Mouse (Mus musculus) kidney, postnatal 0 days (tissue): ENCODE measurements around the gene Cbfa2t2. TPM values are rescaled to one million over a fixed set of nuclear protein-coding genes. Genes with fewer than 3 reads are reported as not detected.

Experiments
- ATAC-seq: fragments of 200-750 bp; cut with Nextera tagmentation; replicated peaks from 2 replicates; pipeline ENCODE4 v1.8.0; 2017; ENCODE audit warnings: low read depth, moderate number of reproducible peaks, moderate TSS enrichment, moderate library complexity; ENCODE audit not compliant: low FRiP score
- DNase-seq: peaks from one replicate; pipeline ENCODE4 v3.0.0-alpha.2; 2016; ENCODE audit warnings: low spot score
- H3K27ac ChIP-seq: fragments of 300-500 bp; sonication (generic); 2 replicates; pipeline ENCODE4 v1.5.1; 2014; ENCODE audit warnings: mild to moderate bottlenecking
- H3K27me3 ChIP-seq: fragments of 300-500 bp; sonication (generic); 2 replicates; pipeline ENCODE4 v1.6.1; 2014; ENCODE audit warnings: low read length, mixed read lengths; ENCODE audit not compliant: insufficient read depth
- H3K36me3 ChIP-seq: fragments of 300-500 bp; sonication (generic); 2 replicates; pipeline ENCODE4 v1.6.1; 2014; ENCODE audit warnings: low read length, mixed read lengths; ENCODE audit not compliant: insufficient read depth
- H3K4me1 ChIP-seq: fragments of 300-500 bp; sonication (generic); replicated peaks from 2 replicates; pipeline ENCODE4 v1.6.1; 2014; ENCODE audit warnings: antibody characterized with exemption, low read length, mixed read lengths; ENCODE audit not compliant: insufficient read depth
- H3K4me2 ChIP-seq: fragments of 300-500 bp; sonication (generic); 2 replicates; pipeline ENCODE4 v1.6.1; 2014; ENCODE audit warnings: mild to moderate bottlenecking, low read length, moderate library complexity, mixed read lengths
- H3K4me3 ChIP-seq: fragments of 300-500 bp; sonication (generic); replicated peaks from 2 replicates; pipeline ENCODE4 v1.5.1; 2014; ENCODE audit warnings: low read depth, low read length
- H3K9ac ChIP-seq: fragments of 300-500 bp; sonication (generic); 2 replicates; pipeline ENCODE4 v1.6.1; 2014; ENCODE audit warnings: low read depth, low read length
- H3K9me3 ChIP-seq: fragments of 300-500 bp; sonication (generic); replicated peaks from 2 replicates; pipeline ENCODE4 v1.6.1; 2016; ENCODE audit warnings: low read length, inconsistent platforms, mixed read lengths
- CTCF ChIP-seq: IDR thresholded peaks from 2 replicates; pipeline ENCODE4 v1.5.1; 2016; ENCODE audit warnings: antibody characterized with exemption, low read depth, mild to moderate bottlenecking, moderate library complexity
- WGBS: fragments of 180-500 bp; shearing (Covaris S2); extraction: QIAGEN DNeasy Blood & Tissue Kit; methylation state at CpG from one replicate; pipeline ENCODE4 v1.1.7; 2014; 5-methylcytosine and 5-hydroxymethylcytosine counted together
- polyA plus RNA-seq: library from polyadenylated mRNA; unstranded; fragments of >200 nt; fragmentation: Nextera tagmentation; extraction: Ambion mirVana; gene quantifications from 2 replicates; pipeline ENCODE4 v1.2.1, GENCODE M21; 2015

The Cbfa2t2 gene
- polyA plus RNA-seq, 1 experiment from 2014 or later, result 23.6 TPM

DNA sequence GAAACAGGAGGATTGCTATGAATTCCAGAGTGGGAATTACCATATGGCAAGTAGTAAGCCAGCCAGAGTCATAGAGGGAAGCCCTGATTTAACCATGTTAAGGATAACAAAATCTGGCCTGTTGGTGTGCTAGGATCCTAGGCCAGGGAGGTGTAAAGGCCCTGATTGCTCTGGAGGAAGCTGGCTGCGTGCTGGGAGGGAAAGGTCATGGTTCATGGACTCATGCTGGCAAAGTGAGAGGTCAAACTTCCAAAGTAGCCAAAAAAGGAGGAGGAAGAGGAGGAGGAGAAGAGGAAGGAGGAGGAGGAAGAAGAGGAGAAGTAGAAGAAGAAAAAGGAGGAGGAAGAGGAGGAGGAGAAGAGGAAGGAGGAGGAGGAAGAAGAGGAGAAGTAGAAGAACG, 3.6 kb upstream of the Cbfa2t2 start:
- Histone ChIP-seq H3K9ac (no peak overlapping the region), H3K4me2 (no peak overlapping the region), H3K27ac (no peak overlapping the region), H3K36me3 (no peaks in the 10 kb centered on the region), H3K9me3 (no peaks in the 10 kb centered on the region), H3K4me3 (no peak overlapping the region), H3K4me1 (0 out of 2 replicates have a peak, but pooled peaks cover 8% of the 10 kb centered on the region), H3K27me3 (no peaks in the 10 kb centered on the region)
- WGBS, result 43% methylated on average over 2 of the region's 2 CpGs
- DNase-seq (no peak), ATAC-seq (no peak)
- no peak for TF ChIP-seq CTCF

- no peak overlapping the region for H3K4me3 ChIP-seq
- no peaks in the 10 kb centered on the region for H3K9me3 ChIP-seq
- ATAC-seq (no peak), DNase-seq (no peak)
- 0 out of 2 replicates have a peak, but pooled peaks cover 3% of the 10 kb centered on the region for H3K4me1 ChIP-seq
- H3K27me3 ChIP-seq, result no peaks in the 10 kb centered on the region
- H3K36me3 ChIP-seq, result no peaks in the 10 kb centered on the region
- TF ChIP-seq CTCF, result no peak
- WGBS, result 62% methylated on average over 3 of the region's 3 CpGs
- H3K27ac ChIP-seq, result no peak overlapping the region
- H3K9ac ChIP-seq, result no peak overlapping the region
- no peak overlapping the region for H3K4me2 ChIP-seq
These were observed 2.9 kb upstream of the Cbfa2t2 start for GRCm38 (mm10) chr2:154433391-154433790.

- Histone ChIP-seq H3K27ac (no peak overlapping the region), H3K4me1 (peaks cover 3% of the 10 kb centered on the region; the same call in 1 of the 2 replicates), H3K4me3 (no peak overlapping the region), H3K36me3 (no peaks in the 10 kb centered on the region), H3K27me3 (no peaks in the 10 kb centered on the region), H3K9me3 (no peaks in the 10 kb centered on the region), H3K9ac (no peak overlapping the region), H3K4me2 (no peak overlapping the region)
- no peak for DNase-seq
- 97% methylated on average over 7 of the region's 7 CpGs for WGBS
- no peak for TF ChIP-seq CTCF
- no peak for ATAC-seq
These were observed 1.6 kb upstream of the Cbfa2t2 start for GRCm38 (mm10) chr2:154434690-154435089.

DNA sequence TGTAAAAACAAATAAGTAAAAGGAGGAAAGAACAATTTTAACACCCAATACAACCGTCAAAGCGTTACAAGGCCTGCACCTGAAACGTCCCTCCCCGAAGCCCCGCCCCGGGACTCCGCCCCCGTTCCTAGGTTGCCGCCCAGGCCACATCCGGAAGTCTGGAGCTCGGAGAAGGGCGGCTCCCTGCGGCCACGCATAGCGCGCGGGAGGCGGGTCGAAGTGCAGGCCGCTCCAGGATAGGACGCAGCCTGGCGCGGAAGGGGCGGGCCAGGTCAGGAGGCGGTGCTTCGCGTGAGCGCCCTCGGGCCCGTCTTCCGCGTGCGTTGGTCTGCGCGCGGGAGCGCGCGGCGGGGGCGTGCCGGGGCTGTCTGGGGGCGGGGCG, 214 bp upstream of the Cbfa2t2 start:
- Histone ChIP-seq H3K9me3 (no peaks in the 10 kb centered on the region), H3K27me3 (no peaks in the 10 kb centered on the region), H3K4me3 (peak overlapping the region; percentile 93), H3K9ac (peak overlapping the region; percentile 98), H3K36me3 (no peaks in the 10 kb centered on the region), H3K4me1 (peaks cover 3% of the 10 kb centered on the region; the same call in 1 of the 2 replicates), H3K4me2 (peak overlapping the region; percentile 71), H3K27ac (peak overlapping the region; percentile 96)
- peak; percentile 34; the same call in 1 of the 2 replicates for TF ChIP-seq CTCF
- under 1% methylated on average over 30 of the region's 44 CpGs for WGBS
- DNase-seq (peak; percentile 99), ATAC-seq (peak; percentile 99)

DNA sequence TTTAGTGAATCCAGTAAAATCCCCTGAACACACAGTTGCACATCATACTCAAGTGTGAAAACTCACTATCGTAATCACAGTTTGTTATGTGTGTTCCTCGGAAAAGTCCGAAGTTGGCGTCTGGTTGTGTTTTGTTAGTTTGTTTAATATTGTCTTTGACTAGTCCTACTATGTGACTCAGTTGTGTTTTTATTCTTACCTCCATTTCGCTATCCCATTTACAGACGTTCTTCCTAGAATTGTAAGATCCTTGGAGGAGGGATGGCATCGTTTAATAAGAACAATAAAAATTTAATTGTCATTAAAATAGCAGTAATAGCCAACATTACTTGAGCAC, 878 bp downstream of the Cbfa2t2 start:
- ATAC-seq (no peak), DNase-seq (no peak)
- Histone ChIP-seq H3K9me3 (no peaks in the 10 kb centered on the region), H3K27ac (peak overlapping the region; percentile 96), H3K4me3 (peak overlapping the region; percentile 93), H3K4me1 (peaks cover 3% of the 10 kb centered on the region; the same call in 1 of the 2 replicates), H3K27me3 (no peaks in the 10 kb centered on the region), H3K9ac (peak overlapping the region; percentile 98), H3K36me3 (no peaks in the 10 kb centered on the region), H3K4me2 (peak overlapping the region; percentile 71)
- TF ChIP-seq CTCF, result no peak
- 6% methylated on average over 7 of the region's 7 CpGs for WGBS

GRCm38 (mm10) chr2:154440453-154440852, 4.2 kb downstream of the Cbfa2t2 start:
- Histone ChIP-seq H3K4me1 (peaks cover 3% of the 10 kb centered on the region; the same call in 1 of the 2 replicates), H3K27me3 (no peaks in the 10 kb centered on the region), H3K36me3 (no peaks in the 10 kb centered on the region), H3K9me3 (no peaks in the 10 kb centered on the region), H3K27ac (no peak overlapping the region), H3K9ac (no peak overlapping the region), H3K4me2 (no peak overlapping the region), H3K4me3 (no peak overlapping the region)
- DNase-seq (no peak), ATAC-seq (no peak)
- no peak for TF ChIP-seq CTCF

GRCm38 (mm10) chr2:154447821-154448220, 11.5 kb downstream of the Cbfa2t2 start:
- 97% methylated on average over 8 of the region's 8 CpGs for WGBS
- TF ChIP-seq CTCF, result no peak
- no peaks in the 10 kb centered on the region for H3K27me3 ChIP-seq
- H3K27ac ChIP-seq, result no peak overlapping the region
- no peak overlapping the region for H3K9ac ChIP-seq
- H3K36me3 ChIP-seq, result 0 out of 2 replicates have a peak, but pooled peaks cover 2% of the 10 kb centered on the region
- H3K4me3 ChIP-seq, result no peak overlapping the region
- no peak overlapping the region for H3K4me2 ChIP-seq
- H3K4me1 ChIP-seq, result no peaks in the 10 kb centered on the region
- no peaks in the 10 kb centered on the region for H3K9me3 ChIP-seq
- ATAC-seq (no peak), DNase-seq (no peak)
